Mouse (Mus musculus): ENCODE measurements around the gene Ptpru. TPM values are rescaled to one million over a fixed set of nuclear protein-coding genes. Genes with fewer than 3 reads are reported as not detected.

The Ptpru gene
- polyA plus RNA-seq, 1 experiment from 2014 or later, result 5.7 TPM

GRCm38 (mm10) chr4:131845991-131846778 lies 8.1 kb upstream of the Ptpru start:
- peaks cover 10% of the 10 kb centered on the region for H3K4me1 ChIP-seq (replicated peaks; ENCODE audit: control insufficient read depth, insufficient read depth, low read length)
- H3K27me3 ChIP-seq (replicated peaks; ENCODE audit: control insufficient read depth, insufficient read depth, low read length), result 0 out of 2 replicates have a peak, but pooled peaks cover 3% of the 10 kb centered on the region
- ATAC-seq (replicated peaks; ENCODE audit: low FRiP score, low TSS enrichment, low read depth) (no peak), DNase-seq (ENCODE audit: low spot score) (no peak)
- H3K27ac ChIP-seq (ENCODE audit: low read depth), result no peak overlapping the region
- no peaks in the 10 kb centered on the region for H3K9me3 ChIP-seq (ENCODE audit: control insufficient read depth, low read length)
- 0 out of 2 replicates have a peak, but pooled peaks cover 7% of the 10 kb centered on the region for H3K36me3 ChIP-seq (ENCODE audit: control insufficient read depth, insufficient read depth, low read length)
- H3K9ac ChIP-seq (ENCODE audit: low read length), result no peak overlapping the region
- 69% methylated on average over 8 of the region's 8 CpGs for WGBS
- H3K4me2 ChIP-seq (ENCODE audit: low read length), result no peak overlapping the region
- H3K4me3 ChIP-seq (ENCODE audit: low read depth, low read length), result no peak overlapping the region

- peak within 1 kb of the TSS; percentile 65 for H3K9ac ChIP-seq (ENCODE audit: low read length)
- peak; percentile 81 for ATAC-seq (replicated peaks; ENCODE audit: low FRiP score, low TSS enrichment, low read depth)
Observed at GRCm38 (mm10) chr4:131843290-131843743, 5.2 kb upstream of the Ptpru start, which contains the start of gene Mecr. Gene Mecr, plus strand, starts transcription at chr4:131843470.

GRCm38 (mm10) chr4:131836891-131837491 lies 1.1 kb downstream of the Ptpru start:
- peak; percentile 34 for ATAC-seq (replicated peaks; ENCODE audit: low FRiP score, low TSS enrichment, low read depth)
- no peak overlapping the region for H3K27ac ChIP-seq (ENCODE audit: low read depth)

More at GRCm38 (mm10) chr4:131843290-131843743, 5.2 kb upstream of the Ptpru start, which contains the start of gene Mecr:
- H3K27ac ChIP-seq (ENCODE audit: low read depth), result no peak within 1 kb of the TSS
- under 1% methylated on average over 37 of the region's 37 CpGs for WGBS
- peak within 1 kb of the TSS; percentile 90 for H3K4me2 ChIP-seq (ENCODE audit: low read length)
- H3K9me3 ChIP-seq (ENCODE audit: control insufficient read depth, low read length), result no peaks in the 10 kb centered on the region
- H3K4me1 ChIP-seq (replicated peaks; ENCODE audit: control insufficient read depth, insufficient read depth, low read length), result peaks cover 10% of the 10 kb centered on the region
- peaks cover 6% of the 10 kb centered on the region; the same call in 1 of the 2 replicates for H3K27me3 ChIP-seq (replicated peaks; ENCODE audit: control insufficient read depth, insufficient read depth, low read length)
- peak; percentile 99 for DNase-seq (ENCODE audit: low spot score)
- H3K36me3 ChIP-seq (ENCODE audit: control insufficient read depth, insufficient read depth, low read length), result 0 out of 2 replicates have a peak, but pooled peaks cover 7% of the 10 kb centered on the region
- H3K4me3 ChIP-seq (ENCODE audit: low read depth, low read length), result peak within 1 kb of the TSS; percentile 96

GRCm38 (mm10) chr4:131836351-131836881 lies 1.7 kb downstream of the Ptpru start:
- Histone ChIP-seq H3K27me3 (replicated peaks; ENCODE audit: control insufficient read depth, insufficient read depth, low read length) (peaks cover 12% of the 10 kb centered on the region), H3K4me3 (ENCODE audit: low read depth, low read length) (peak overlapping the region; percentile 47), H3K36me3 (ENCODE audit: control insufficient read depth, insufficient read depth, low read length) (no peaks in the 10 kb centered on the region), H3K4me2 (ENCODE audit: low read length) (peak overlapping the region; percentile 97), H3K4me1 (replicated peaks; ENCODE audit: control insufficient read depth, insufficient read depth, low read length) (no peaks in the 10 kb centered on the region), H3K9ac (ENCODE audit: low read length) (peak overlapping the region; percentile 69), H3K27ac (ENCODE audit: low read depth) (no peak overlapping the region), H3K9me3 (ENCODE audit: control insufficient read depth, low read length) (no peaks in the 10 kb centered on the region)
- WGBS, result 2% methylated on average over 39 of the region's 39 CpGs
- peak; percentile 75 for DNase-seq (ENCODE audit: low spot score)
- ATAC-seq (replicated peaks; ENCODE audit: low FRiP score, low TSS enrichment, low read depth), result 0 out of 2 replicates have a peak, but pooled peaks have one; percentile 12

More at GRCm38 (mm10) chr4:131836891-131837491, 1.1 kb downstream of the Ptpru start:
- Histone ChIP-seq H3K9me3 (ENCODE audit: control insufficient read depth, low read length) (no peaks in the 10 kb centered on the region), H3K36me3 (ENCODE audit: control insufficient read depth, insufficient read depth, low read length) (no peaks in the 10 kb centered on the region), H3K27me3 (replicated peaks; ENCODE audit: control insufficient read depth, insufficient read depth, low read length) (peaks cover 12% of the 10 kb centered on the region), H3K9ac (ENCODE audit: low read length) (peak overlapping the region; percentile 69), H3K4me2 (ENCODE audit: low read length) (peak overlapping the region; percentile 97), H3K4me1 (replicated peaks; ENCODE audit: control insufficient read depth, insufficient read depth, low read length) (no peaks in the 10 kb centered on the region), H3K4me3 (ENCODE audit: low read depth, low read length) (peak overlapping the region; percentile 47)
- WGBS, result under 1% methylated on average over 75 of the region's 76 CpGs
- DNase-seq (ENCODE audit: low spot score), result peak; percentile 78

- DNase-seq (ENCODE audit: low spot score) (no peak), ATAC-seq (replicated peaks; ENCODE audit: low FRiP score, low TSS enrichment, low read depth) (no peak)
- H3K36me3 ChIP-seq (ENCODE audit: control insufficient read depth, insufficient read depth, low read length), result no peaks in the 10 kb centered on the region
- H3K9me3 ChIP-seq (ENCODE audit: control insufficient read depth, low read length), result no peaks in the 10 kb centered on the region
- no peak overlapping the region for H3K27ac ChIP-seq (ENCODE audit: low read depth)
- peaks cover 12% of the 10 kb centered on the region for H3K27me3 ChIP-seq (replicated peaks; ENCODE audit: control insufficient read depth, insufficient read depth, low read length)
- no peak overlapping the region for H3K9ac ChIP-seq (ENCODE audit: low read length)
- 25% methylated on average over 9 of the region's 9 CpGs for WGBS
- no peaks in the 10 kb centered on the region for H3K4me1 ChIP-seq (replicated peaks; ENCODE audit: control insufficient read depth, insufficient read depth, low read length)
- no peak overlapping the region for H3K4me3 ChIP-seq (ENCODE audit: low read depth, low read length)
- no peak overlapping the region for H3K4me2 ChIP-seq (ENCODE audit: low read length)
Observed at GRCm38 (mm10) chr4:131833971-131834609, 4.0 kb downstream of the Ptpru start.

- H3K4me1 ChIP-seq (replicated peaks; ENCODE audit: control insufficient read depth, insufficient read depth, low read length), result no peaks in the 10 kb centered on the region
- WGBS, result 79% methylated on average over 3 of the region's 3 CpGs
- no peak for ATAC-seq (replicated peaks; ENCODE audit: low FRiP score, low TSS enrichment, low read depth)
Observed at GRCm38 (mm10) chr4:131832759-131833407, 5.2 kb downstream of the Ptpru start.

GRCm38 (mm10) chr4:131831546-131832045 lies 6.5 kb downstream of the Ptpru start:
- H3K36me3 ChIP-seq (ENCODE audit: control insufficient read depth, insufficient read depth, low read length), result no peaks in the 10 kb centered on the region
- H3K4me2 ChIP-seq (ENCODE audit: low read length), result no peak overlapping the region
- 62% methylated on average over 5 of the region's 5 CpGs for WGBS
- DNase-seq (ENCODE audit: low spot score) (no peak), ATAC-seq (replicated peaks; ENCODE audit: low FRiP score, low TSS enrichment, low read depth) (no peak)
- peaks cover 9% of the 10 kb centered on the region; the same call in 1 of the 2 replicates for H3K4me1 ChIP-seq (replicated peaks; ENCODE audit: control insufficient read depth, insufficient read depth, low read length)
- H3K27me3 ChIP-seq (replicated peaks; ENCODE audit: control insufficient read depth, insufficient read depth, low read length), result peaks cover 4% of the 10 kb centered on the region; the same call in 1 of the 2 replicates
- no peaks in the 10 kb centered on the region for H3K9me3 ChIP-seq (ENCODE audit: control insufficient read depth, low read length)
- H3K27ac ChIP-seq (ENCODE audit: low read depth), result no peak overlapping the region
- no peak overlapping the region for H3K9ac ChIP-seq (ENCODE audit: low read length)
- H3K4me3 ChIP-seq (ENCODE audit: low read depth, low read length), result no peak overlapping the region

More at GRCm38 (mm10) chr4:131832759-131833407, 5.2 kb downstream of the Ptpru start:
- Histone ChIP-seq H3K4me3 (ENCODE audit: low read depth, low read length) (no peak overlapping the region), H3K4me2 (ENCODE audit: low read length) (no peak overlapping the region), H3K27me3 (replicated peaks; ENCODE audit: control insufficient read depth, insufficient read depth, low read length) (peaks cover 9% of the 10 kb centered on the region), H3K9me3 (ENCODE audit: control insufficient read depth, low read length) (no peaks in the 10 kb centered on the region), H3K9ac (ENCODE audit: low read length) (no peak overlapping the region), H3K27ac (ENCODE audit: low read depth) (no peak overlapping the region), H3K36me3 (ENCODE audit: control insufficient read depth, insufficient read depth, low read length) (no peaks in the 10 kb centered on the region)
- no peak for DNase-seq (ENCODE audit: low spot score)

Measured in intestine, embryonic 14.5 days (tissue).